Mouse (Mus musculus): ENCODE data around the gene Plpp7.
A peak's percentile ranks its signal among the peaks of the same experiment; 100 is the strongest.

Plpp7 gene

GRCm38 (mm10) chr2:32095351-32096121 lies at the start of gene Plpp7:
Gene Plpp7 (plus strand): TSS chr2:32095528.
- peak; percentile 72 for DNase-seq

GRCm38 (mm10) chr2:32046009-32046408 lies 49.3 kb upstream of the Plpp7 start:
- DNase-seq, result no peak

- DNase-seq, result no peak
Observed at GRCm38 (mm10) chr2:32047323-32047722, 48.0 kb upstream of the Plpp7 start.

GRCm38 (mm10) chr2:32051791-32052190 lies 43.5 kb upstream of the Plpp7 start:
- DNase-seq, result no peak

- no peak for DNase-seq
Observed at GRCm38 (mm10) chr2:32052418-32052817, 42.9 kb upstream of the Plpp7 start.

GRCm38 (mm10) chr2:32055357-32055965 lies 39.9 kb upstream of the Plpp7 start:
- no peak for DNase-seq

- no peak for DNase-seq
Observed at GRCm38 (mm10) chr2:32056524-32056923, 38.8 kb upstream of the Plpp7 start.

- DNase-seq, result no peak
Observed at GRCm38 (mm10) chr2:32057360-32057759, 38.0 kb upstream of the Plpp7 start.

- DNase-seq, result no peak
Observed at GRCm38 (mm10) chr2:32057794-32058193, 37.5 kb upstream of the Plpp7 start.

GRCm38 (mm10) chr2:32058241-32058640 lies 37.1 kb upstream of the Plpp7 start:
- DNase-seq, result no peak

- DNase-seq, result no peak
Observed at GRCm38 (mm10) chr2:32058716-32059115, 36.6 kb upstream of the Plpp7 start.

- no peak for DNase-seq
Observed at GRCm38 (mm10) chr2:32059613-32060012, 35.7 kb upstream of the Plpp7 start.

GRCm38 (mm10) chr2:32060228-32060805 lies 35.0 kb upstream of the Plpp7 start:
- no peak for DNase-seq

GRCm38 (mm10) chr2:32061189-32061588 lies 34.1 kb upstream of the Plpp7 start:
- DNase-seq, result no peak

GRCm38 (mm10) chr2:32061722-32062505 lies 33.4 kb upstream of the Plpp7 start:
- DNase-seq, result no peak

GRCm38 (mm10) chr2:32062626-32063410 lies 32.5 kb upstream of the Plpp7 start:
- DNase-seq, result no peak

- no peak for DNase-seq
Observed at GRCm38 (mm10) chr2:32063451-32064151, 31.7 kb upstream of the Plpp7 start.

- DNase-seq, result no peak
Observed at GRCm38 (mm10) chr2:32064913-32065312, 30.4 kb upstream of the Plpp7 start.

GRCm38 (mm10) chr2:32065371-32065791 lies 29.9 kb upstream of the Plpp7 start:
- DNase-seq, result no peak

GRCm38 (mm10) chr2:32066005-32066404 lies 29.3 kb upstream of the Plpp7 start:
- DNase-seq, result no peak

- no peak for DNase-seq
Observed at GRCm38 (mm10) chr2:32068811-32069607, 26.3 kb upstream of the Plpp7 start.

Measured in kidney, postnatal 14 days (tissue).